Mouse (Mus musculus) intestine, embryonic 14.5 days (tissue): Measurements from ENCODE around the gene Fras1. TPM values are rescaled to one million over a fixed set of nuclear protein-coding genes. Genes with fewer than 3 reads are reported as not detected.

Experiments
- ATAC-seq: fragments of 200-750 bp; cut with Nextera tagmentation; replicated peaks from 2 replicates; pipeline ENCODE4 v1.8.0; 2017; ENCODE audit warnings: low read depth, moderate number of reproducible peaks, moderate TSS enrichment, moderate library complexity; ENCODE audit not compliant: low FRiP score, low TSS enrichment
- DNase-seq: peaks from one replicate; pipeline ENCODE4 v3.0.0-alpha.2; 2018; ENCODE audit warnings: low spot score
- H3K27ac ChIP-seq: fragments of 300-500 bp; sonication (generic); 2 replicates; pipeline ENCODE4 v1.5.1; 2014; ENCODE audit warnings: low read depth, mild to moderate bottlenecking, control low read depth
- H3K27me3 ChIP-seq: fragments of 300-500 bp; sonication (generic); replicated peaks from 2 replicates; pipeline ENCODE4 v1.6.1; 2014; ENCODE audit warnings: low read length, control low read depth; ENCODE audit not compliant: control insufficient read depth, insufficient read depth
- H3K36me3 ChIP-seq: fragments of 300-500 bp; sonication (generic); 2 replicates; pipeline ENCODE4 v1.6.1; 2014; ENCODE audit warnings: low read length, control low read depth; ENCODE audit not compliant: control insufficient read depth, insufficient read depth
- H3K4me1 ChIP-seq: fragments of 300-500 bp; sonication (generic); replicated peaks from 2 replicates; pipeline ENCODE4 v1.6.1; 2014; ENCODE audit warnings: low read length, control low read depth, mixed read lengths; ENCODE audit not compliant: control insufficient read depth, insufficient read depth
- H3K4me2 ChIP-seq: fragments of 300-500 bp; sonication (generic); 2 replicates; pipeline ENCODE4 v1.6.1; 2014; ENCODE audit warnings: low read length
- H3K4me3 ChIP-seq: fragments of 300-500 bp; sonication (generic); 2 replicates; pipeline ENCODE4 v1.5.1; 2014; ENCODE audit warnings: low read depth, low read length, control low read depth, mixed read lengths
- H3K9ac ChIP-seq: fragments of 300-500 bp; sonication (generic); 2 replicates; pipeline ENCODE4 v1.6.1; 2014; ENCODE audit warnings: mild to moderate bottlenecking, low read length
- H3K9me3 ChIP-seq: fragments of 300-500 bp; sonication (generic); 2 replicates; pipeline ENCODE4 v1.6.1; 2016; ENCODE audit warnings: low read length, control low read depth; ENCODE audit not compliant: control insufficient read depth
- WGBS: fragments of 180-500 bp; shearing (Covaris S2); extraction: QIAGEN DNeasy Blood & Tissue Kit; methylation state at CpG from one replicate; pipeline ENCODE4 v1.1.7; 2014; 5-methylcytosine and 5-hydroxymethylcytosine counted together
- polyA plus RNA-seq: library from polyadenylated mRNA; unstranded; fragments of >200 nt; fragmentation: Nextera tagmentation; extraction: Ambion mirVana; gene quantifications from 2 replicates; pipeline ENCODE4 v1.2.1, GENCODE M21; 2014

Fras1 gene
- polyA plus RNA-seq, 1 experiment from 2014 or later = 41.4 TPM

GRCm38 (mm10) chr5:96454422-96454821 is 80.7 kb downstream of the Fras1 start:
- H3K9me3 ChIP-seq = no peaks in the 10 kb centered on the region
- 70% methylated on average over 3 of the region's 3 CpGs for WGBS
- no peak overlapping the region for H3K9ac ChIP-seq
- no peak overlapping the region for H3K4me3 ChIP-seq
- H3K27me3 ChIP-seq = no peaks in the 10 kb centered on the region
- DNase-seq = no peak
- no peak for ATAC-seq
- H3K4me2 ChIP-seq = no peak overlapping the region
- peaks cover 17% of the 10 kb centered on the region for H3K4me1 ChIP-seq
- H3K36me3 ChIP-seq = no peaks in the 10 kb centered on the region
- no peak overlapping the region for H3K27ac ChIP-seq

GRCm38 (mm10) chr5:96455241-96455640 is 81.5 kb downstream of the Fras1 start:
- ATAC-seq (no peak), DNase-seq (no peak)
- no peak overlapping the region for H3K9ac ChIP-seq
- no peak overlapping the region for H3K27ac ChIP-seq
- no peaks in the 10 kb centered on the region for H3K9me3 ChIP-seq
- H3K27me3 ChIP-seq = no peaks in the 10 kb centered on the region
- H3K4me1 ChIP-seq = peaks cover 17% of the 10 kb centered on the region
- no peak overlapping the region for H3K4me2 ChIP-seq
- H3K36me3 ChIP-seq = no peaks in the 10 kb centered on the region
- H3K4me3 ChIP-seq = no peak overlapping the region
- 79% methylated on average over 2 of the region's 2 CpGs for whole genome bisulfite sequencing

GRCm38 (mm10) chr5:96457436-96457958 is 83.7 kb downstream of the Fras1 start:
- no peak for ATAC-seq
- 57% methylated on average over 4 of the region's 4 CpGs for WGBS
- H3K4me1 ChIP-seq = peaks cover 11% of the 10 kb centered on the region

GRCm38 (mm10) chr5:96459605-96460004 is 85.8 kb downstream of the Fras1 start:
- ATAC-seq (0 out of 2 replicates have a peak, but pooled peaks have one; percentile 43), DNase-seq (no peak)
- H3K9ac ChIP-seq = no peak overlapping the region
- H3K36me3 ChIP-seq = no peaks in the 10 kb centered on the region
- H3K9me3 ChIP-seq = no peaks in the 10 kb centered on the region
- peaks cover 5% of the 10 kb centered on the region for H3K4me1 ChIP-seq
- 58% methylated on average over 4 of the region's 4 CpGs for WGBS
- no peak overlapping the region for H3K27ac ChIP-seq
- H3K4me3 ChIP-seq = no peak overlapping the region
- H3K27me3 ChIP-seq = no peaks in the 10 kb centered on the region
- H3K4me2 ChIP-seq = no peak overlapping the region

More at GRCm38 (mm10) chr5:96457436-96457958, 83.7 kb downstream of the Fras1 start:
- Histone ChIP-seq H3K9ac (no peak overlapping the region), H3K4me3 (no peak overlapping the region), H3K27me3 (no peaks in the 10 kb centered on the region), H3K9me3 (no peaks in the 10 kb centered on the region), H3K27ac (no peak overlapping the region), H3K36me3 (no peaks in the 10 kb centered on the region), H3K4me2 (no peak overlapping the region)
- DNase-seq = no peak

- DNase-seq (no peak), ATAC-seq (no peak)
- no peaks in the 10 kb centered on the region for H3K9me3 ChIP-seq
- H3K4me1 ChIP-seq = no peaks in the 10 kb centered on the region; the same call in none of the 2 replicates
- 86% methylated on average over 2 of the region's 2 CpGs for WGBS
- H3K36me3 ChIP-seq = no peaks in the 10 kb centered on the region
- no peak overlapping the region for H3K27ac ChIP-seq
- no peak overlapping the region for H3K4me2 ChIP-seq
- H3K27me3 ChIP-seq = no peaks in the 10 kb centered on the region
- H3K4me3 ChIP-seq = no peak overlapping the region
- no peak overlapping the region for H3K9ac ChIP-seq
Observed at GRCm38 (mm10) chr5:96462197-96462596, 88.4 kb downstream of the Fras1 start.

GRCm38 (mm10) chr5:96466461-96466860 is 92.7 kb downstream of the Fras1 start:
- Histone ChIP-seq H3K4me1 (no peaks in the 10 kb centered on the region), H3K36me3 (no peaks in the 10 kb centered on the region), H3K27ac (no peak overlapping the region), H3K4me2 (no peak overlapping the region), H3K27me3 (no peaks in the 10 kb centered on the region), H3K9ac (no peak overlapping the region), H3K4me3 (no peak overlapping the region), H3K9me3 (no peaks in the 10 kb centered on the region)
- ATAC-seq = no peak
- 19% methylated on average over 7 of the region's 7 CpGs for WGBS
- DNase-seq = no peak

- ATAC-seq (no peak), DNase-seq (no peak)
- Histone ChIP-seq H3K9ac (no peak overlapping the region), H3K9me3 (no peaks in the 10 kb centered on the region), H3K27ac (no peak overlapping the region), H3K4me1 (no peaks in the 10 kb centered on the region), H3K36me3 (no peaks in the 10 kb centered on the region), H3K4me3 (no peak overlapping the region), H3K27me3 (no peaks in the 10 kb centered on the region), H3K4me2 (no peak overlapping the region)
- 44% methylated on average over 3 of the region's 3 CpGs for WGBS
Observed at GRCm38 (mm10) chr5:96471995-96472394, 98.2 kb downstream of the Fras1 start.

- DNase-seq = no peak
- Histone ChIP-seq H3K9ac (no peak overlapping the region), H3K4me3 (no peak overlapping the region), H3K27ac (no peak overlapping the region), H3K4me1 (no peaks in the 10 kb centered on the region), H3K4me2 (no peak overlapping the region), H3K27me3 (no peaks in the 10 kb centered on the region), H3K36me3 (no peaks in the 10 kb centered on the region), H3K9me3 (no peaks in the 10 kb centered on the region)
- WGBS = 60% methylated on average over 3 of the region's 3 CpGs
- no peak for ATAC-seq
Observed at GRCm38 (mm10) chr5:96475488-96475887, 101.7 kb downstream of the Fras1 start.

GRCm38 (mm10) chr5:96479003-96479402 is 105.2 kb downstream of the Fras1 start:
- no peak overlapping the region for H3K4me2 ChIP-seq
- no peak overlapping the region for H3K4me3 ChIP-seq
- no peaks in the 10 kb centered on the region for H3K4me1 ChIP-seq
- no peaks in the 10 kb centered on the region for H3K27me3 ChIP-seq
- no peak overlapping the region for H3K9ac ChIP-seq
- no peaks in the 10 kb centered on the region for H3K36me3 ChIP-seq
- ATAC-seq = no peak
- DNase-seq = no peak
- H3K27ac ChIP-seq = no peak overlapping the region
- H3K9me3 ChIP-seq = no peaks in the 10 kb centered on the region
